Mouse (Mus musculus): ENCODE results near the gene Zfp677. TPM values are rescaled to one million over a fixed set of nuclear protein-coding genes. Genes with fewer than 3 reads are reported as not detected.
"Not testable (repeated sequence)": the region's sequence is repeated elsewhere in the genome, so short reads cannot be mapped to it uniquely, and the experiment has no call there.

The Zfp677 gene
- total RNA-seq (2021) = 1 to 10 TPM; 1.3 to 1.7 TPM
- long read RNA-seq, experiment 1, partial matches to known transcripts = 0 of 1 reads
- long read RNA-seq, experiment 1, other reads (novel, unspliced or antisense) = 0 of 1 reads
- long read RNA-seq, experiment 2, partial matches to known transcripts = 0 of 1 reads
- long read RNA-seq, experiment 2, other reads (novel, unspliced or antisense) = 0 of 1 reads

GRCm38 (mm10) chr17:21383391-21384056 is at the start of gene Zfp677:
TSS of gene Zfp677 (plus strand) at chr17:21383748.
- Histone ChIP-seq H3K4me3 (peak within 1 kb of the TSS; percentile 71), H3K27ac (peak within 1 kb of the TSS; percentile 64; the same call in 1 of the 2 replicates)
- TF ChIP-seq CTCF (conservative IDR thresholded peaks at IDR 0.05) = peak; percentile 76
- peak; percentile 20 to 29 for DNase-seq (ENCODE audit: low spot score in 2 of 2)

- not testable (repeated sequence) for DNase-seq (ENCODE audit: low spot score in 2 of 2)
Observed at GRCm38 (mm10) chr17:21368018-21368417, 15.5 kb upstream of the Zfp677 start.

GRCm38 (mm10) chr17:21369925-21370719 is 13.4 kb upstream of the Zfp677 start:
- H3K4me3 ChIP-seq = no peak overlapping the region; the same call in 1 of the 2 replicates
- TF ChIP-seq CTCF (conservative IDR thresholded peaks at IDR 0.05) = no peak
- no peak overlapping the region for H3K27ac ChIP-seq
- no peak for DNase-seq (ENCODE audit: low spot score in 2 of 2)

More at GRCm38 (mm10) chr17:21368018-21368417, 15.5 kb upstream of the Zfp677 start:
- H3K27ac ChIP-seq, H3K4me3 ChIP-seq: not testable (repeated sequence)

GRCm38 (mm10) chr17:21375311-21375710 is 8.2 kb upstream of the Zfp677 start:
- Histone ChIP-seq H3K4me3 (no peak overlapping the region), H3K27ac (no peak overlapping the region)
- no peak for TF ChIP-seq CTCF (conservative IDR thresholded peaks at IDR 0.05)
- DNase-seq (ENCODE audit: low spot score in 2 of 2) = no peak

- peak overlapping the region; percentile 71 for H3K4me3 ChIP-seq
- H3K27ac ChIP-seq = no peak overlapping the region
- DNase-seq (ENCODE audit: low spot score in 2 of 2) = no peak
- no peak for TF ChIP-seq CTCF (conservative IDR thresholded peaks at IDR 0.05)
Observed at GRCm38 (mm10) chr17:21384057-21384411, 486 bp downstream of the Zfp677 start.

- Histone ChIP-seq H3K27ac (peak within 1 kb of the TSS; percentile 9; the same call in 1 of the 2 replicates), H3K4me3 (peak within 1 kb of the TSS; percentile 53)
- peak; percentile 92 for TF ChIP-seq CTCF (conservative IDR thresholded peaks at IDR 0.05)
- peak; percentile 56 to 58 for DNase-seq (ENCODE audit: low spot score in 2 of 2)
Observed at GRCm38 (mm10) chr17:21422664-21423599, 39.4 kb downstream of the Zfp677 start, which contains the start of gene Zfp54. TSS of gene Zfp54 (plus strand) at chr17:21423227.

- not testable (repeated sequence) for H3K4me3 ChIP-seq, H3K27ac ChIP-seq
Observed at GRCm38 (mm10) chr17:21438806-21439400, 55.4 kb downstream of the Zfp677 start.

More at GRCm38 (mm10) chr17:21438806-21439400, 55.4 kb downstream of the Zfp677 start:
- DNase-seq (ENCODE audit: low spot score in 2 of 2) = not testable (repeated sequence)

Other genes with a start within 250 kb of the Zfp677 start
- not detected for gene Vmn1r234, start 157.7 kb upstream of the Zfp677 start, total RNA-seq (2021)
- not detected for gene Vmn1r235, start 127.3 kb upstream of the Zfp677 start, total RNA-seq (2021)
- not detected for gene Vmn1r236, start 100.8 kb upstream of the Zfp677 start, total RNA-seq (2021)
- not detected for gene Vmn1r237, start 71.9 kb upstream of the Zfp677 start, total RNA-seq (2021)
- gene Zfp54, start 39.5 kb downstream of the Zfp677 start, total RNA-seq (2021) = 1 to 10 TPM in 1 of 2 experiments, under 1 TPM in 1; 0.56 to 1.2 TPM
- 1 to 10 TPM; 3.7 to 3.8 TPM for gene Zfp51, start 66.6 kb downstream of the Zfp677 start, total RNA-seq (2021)
- gene Zfp53, start 105.2 kb downstream of the Zfp677 start, total RNA-seq (2021) = 1 to 10 TPM; 5.0 to 5.7 TPM
- 1 to 10 TPM; 5.7 to 7.4 TPM for gene Zfp52, start 151.8 kb downstream of the Zfp677 start, total RNA-seq (2021)
- gene Zfp948, start 183.3 kb downstream of the Zfp677 start, total RNA-seq (2021) = 10 to 100 TPM; 11.0 to 12.2 TPM